Mouse (Mus musculus) embryonic fibroblast, embryonic 13.5 days (primary cell): ENCODE results near the gene Apba1.

ENCODE experiments used
- CTCF ChIP-seq: IDR thresholded peaks from 2 replicates; pipeline ENCODE4 v1.5.1; 2011; ENCODE audit warnings: mild to moderate bottlenecking, control low read depth, low read length, moderate library complexity, borderline replicate concordance; ENCODE audit not compliant: insufficient read depth
- POLR2A ChIP-seq: IDR thresholded peaks from 2 replicates; pipeline ENCODE4 v1.6.1; 2011; ENCODE audit warnings: low read depth, mild to moderate bottlenecking, control low read depth, low read length, moderate library complexity

DNA sequence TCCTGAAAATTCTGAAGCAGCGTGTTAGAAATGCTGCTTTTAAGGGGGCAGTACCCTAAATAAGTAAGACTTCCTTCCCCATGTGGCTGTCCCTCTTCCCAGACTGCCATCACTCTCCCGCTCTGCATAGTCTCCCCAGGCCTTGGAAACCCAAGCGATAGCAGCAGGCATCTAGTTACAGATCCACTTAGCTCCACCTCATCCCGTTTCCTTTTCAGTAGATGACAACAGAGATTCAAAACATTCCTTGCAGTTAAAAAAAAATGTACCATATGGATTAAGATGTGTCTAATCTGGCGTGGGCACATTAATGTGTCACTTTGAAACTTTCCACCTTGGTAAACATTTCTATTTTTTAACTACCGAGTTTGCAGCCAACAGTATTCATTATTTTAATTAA lies 48.1 kb downstream of the Apba1 start:
- TF ChIP-seq CTCF (no peak), POLR2A (no peak)
